Mouse (Mus musculus) lung, postnatal 0 days (tissue): ENCODE measurements around the gene Tssk3.
"Not testable (repeated sequence)": the region's sequence is repeated elsewhere in the genome, so short reads cannot be mapped to it uniquely, and the experiment has no call there.

Source experiments
- CTCF ChIP-seq: IDR thresholded peaks from 2 replicates; pipeline ENCODE4 v1.5.1; 2016; ENCODE audit warnings: antibody characterized with exemption, mild to moderate bottlenecking
- EP300 ChIP-seq: IDR thresholded peaks from 2 replicates; pipeline ENCODE4 v1.6.1; 2016; ENCODE audit warnings: antibody characterized with exemption, mild to moderate bottlenecking, control low read depth

GRCm38 (mm10) chr4:129457311-129457710 is 33.5 kb downstream of the Tssk3 start:
- not testable (repeated sequence) for TF ChIP-seq CTCF, EP300
